Mouse (Mus musculus): Measurements from ENCODE around the gene Chgb.

DNA sequence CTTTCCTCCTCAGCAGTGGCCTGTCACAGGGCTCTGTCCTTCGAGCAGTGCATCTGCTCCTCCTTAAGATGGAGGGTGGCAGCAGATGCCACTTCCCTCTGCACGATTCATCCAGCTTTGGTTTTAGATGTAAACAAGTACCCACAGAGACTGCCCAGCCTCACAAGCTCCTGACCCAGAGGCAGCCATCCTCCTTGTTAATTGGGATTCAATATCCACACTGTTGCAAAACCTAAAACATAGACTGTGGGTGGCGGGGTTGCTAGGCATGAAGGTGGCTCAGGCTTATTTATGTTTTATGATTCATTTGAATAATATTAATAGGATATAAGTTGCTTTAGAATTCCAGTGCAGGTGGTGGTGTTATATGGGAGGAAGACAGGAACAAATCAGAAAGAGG lies 35.0 kb upstream of the Chgb start:
- TF ChIP-seq GATA2 (IDR thresholded peaks at IDR 0.05; ENCODE audit: borderline replicate concordance, low read depth, low read length), result no peak
- TF ChIP-seq CTCF (IDR thresholded peaks at IDR 0.05; ENCODE audit: low read depth, low read length), result no peak
- no peak for TF ChIP-seq GATA1 (IDR thresholded peaks at IDR 0.05; ENCODE audit: borderline replicate concordance, low read length)
- no peak for TF ChIP-seq TAL1 (conservative IDR thresholded peaks at IDR 0.05; ENCODE audit: low read depth, low read length)
